Mouse (Mus musculus) right cerebral cortex, postnatal 36 days (tissue): ENCODE measurements around the gene Ttc41.

Experiments used
- DNase-seq, 2 experiments: peaks; one replicate each; pipeline ENCODE4 v3.0.0; 2022; ENCODE audit warnings: low spot score in 2 of 2, mixed read lengths in 1 of 2

Gene Ttc41

DNA sequence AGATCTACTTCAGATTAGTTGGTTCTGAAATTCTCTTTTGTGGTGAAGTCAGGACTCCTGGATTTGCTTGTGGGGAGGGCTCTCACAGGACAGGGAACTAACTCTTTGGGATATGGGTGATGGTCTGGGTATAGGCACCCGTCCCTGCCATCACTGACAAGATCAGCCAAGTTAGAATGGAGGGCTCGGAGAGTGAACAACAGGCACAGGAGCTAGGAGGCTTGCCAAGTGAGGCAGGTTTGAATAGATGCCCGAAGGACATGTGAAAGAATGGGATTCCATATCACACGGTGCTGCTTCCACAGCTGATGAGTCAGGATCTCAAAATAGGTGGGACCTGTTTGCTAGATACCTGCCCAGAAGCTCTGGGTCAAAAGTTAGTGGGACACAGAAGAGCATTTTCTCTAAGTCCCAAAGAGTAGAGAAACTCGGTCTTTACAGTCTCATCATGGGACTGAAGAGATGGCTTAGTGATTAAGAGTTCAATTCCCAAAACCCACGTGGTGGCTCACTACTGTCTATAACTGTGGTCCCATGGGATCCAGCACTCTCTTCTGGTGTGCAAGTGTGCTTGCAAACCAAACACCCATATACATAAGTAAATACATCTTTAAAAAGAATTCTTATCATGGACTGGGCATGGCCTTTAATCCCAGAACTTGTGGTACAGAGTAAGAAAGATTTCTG is 50.3 kb downstream of the Ttc41 start:
- no peak for DNase-seq

DNA sequence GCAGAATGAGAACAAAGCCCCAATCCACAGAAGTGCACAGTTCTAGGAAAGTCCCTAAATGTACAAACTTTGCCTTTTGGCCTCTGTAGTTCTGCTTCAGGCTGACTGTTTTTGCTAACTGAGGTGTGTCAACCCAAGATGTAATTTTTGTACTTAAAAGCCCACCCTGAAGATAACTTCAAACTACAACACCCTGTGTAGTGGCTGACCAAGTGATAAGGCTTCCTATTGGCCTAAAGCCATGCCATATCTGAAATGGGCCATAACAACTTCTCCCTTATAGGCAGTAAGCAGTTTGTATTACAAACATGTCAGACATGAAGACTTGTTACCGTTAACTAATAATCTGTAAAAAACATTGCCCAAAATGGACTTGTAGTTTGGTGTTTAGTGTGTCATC is 52.1 kb downstream of the Ttc41 start:
- DNase-seq: no peak

DNA sequence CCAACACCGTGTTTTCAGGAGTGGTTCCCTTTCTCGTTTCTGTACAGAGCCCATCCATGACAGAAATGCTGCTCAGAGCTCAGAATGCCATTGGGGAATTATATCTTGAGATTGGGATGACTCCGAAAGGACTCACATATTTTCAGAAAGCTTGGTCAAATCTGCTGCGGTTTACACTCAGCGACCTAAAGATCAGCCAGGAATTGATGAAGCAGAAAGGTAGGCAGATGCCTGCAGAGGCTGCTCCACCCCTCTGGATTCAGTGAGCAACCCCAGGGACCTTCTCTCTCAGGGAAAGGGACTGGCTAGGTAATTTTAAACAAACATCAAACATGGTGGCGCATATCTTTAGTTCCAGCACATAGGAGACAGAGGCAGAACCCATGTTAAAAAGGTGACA is 52.6 kb downstream of the Ttc41 start:
- no peak for DNase-seq

DNA sequence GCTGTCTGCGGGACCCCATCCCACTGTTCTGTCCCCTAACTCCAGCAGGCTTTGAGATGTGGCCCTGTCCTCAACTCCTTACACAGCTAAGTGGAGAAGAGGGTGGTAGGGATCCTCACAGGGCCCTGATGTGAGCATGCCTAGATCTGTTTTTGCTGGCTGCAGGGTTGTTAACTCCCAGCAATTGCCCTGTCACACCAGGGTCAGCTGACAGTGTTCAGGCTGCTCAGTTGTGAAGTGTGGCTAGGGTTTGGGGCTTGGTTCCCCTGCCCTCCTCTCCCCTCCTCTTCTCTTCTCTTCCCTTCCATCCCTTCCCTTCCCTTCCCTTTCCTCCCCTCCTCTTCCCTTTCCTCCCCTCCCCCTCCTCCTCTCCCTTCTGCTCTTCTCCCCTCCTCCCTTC is 55.6 kb downstream of the Ttc41 start:
- DNase-seq: no peak

DNA sequence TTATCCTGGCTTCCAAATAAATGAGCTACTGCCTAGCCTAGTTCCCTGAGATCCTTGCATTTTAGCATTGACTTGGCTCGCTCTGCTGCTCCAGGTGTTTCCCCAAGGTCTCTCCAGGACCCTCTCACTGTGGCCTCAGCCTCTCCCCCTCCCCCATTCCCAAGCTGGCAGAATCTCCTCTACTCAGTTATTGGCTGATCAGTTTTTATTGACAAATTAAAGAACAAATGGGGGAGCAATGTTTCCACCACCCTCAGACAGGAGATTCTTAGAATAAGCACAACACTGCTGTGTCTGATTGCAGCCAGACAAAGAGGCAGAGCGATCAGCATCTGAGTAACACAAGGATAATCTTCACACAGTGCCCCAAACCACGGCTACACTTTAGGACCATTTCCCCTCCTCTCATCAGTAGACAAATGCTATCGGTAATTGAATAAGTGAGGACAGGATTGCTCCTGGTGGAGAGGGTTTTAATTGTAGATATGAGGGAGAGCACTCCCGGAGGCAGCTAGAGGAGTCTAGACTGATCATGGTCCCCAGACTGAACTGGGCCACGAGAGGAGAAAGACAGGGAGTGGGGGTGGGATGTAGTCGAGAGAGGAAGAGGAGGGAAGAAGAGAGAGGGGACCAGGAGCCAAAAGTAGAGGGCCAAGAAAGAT is 56.2 kb downstream of the Ttc41 start:
- no peak for DNase-seq

DNA sequence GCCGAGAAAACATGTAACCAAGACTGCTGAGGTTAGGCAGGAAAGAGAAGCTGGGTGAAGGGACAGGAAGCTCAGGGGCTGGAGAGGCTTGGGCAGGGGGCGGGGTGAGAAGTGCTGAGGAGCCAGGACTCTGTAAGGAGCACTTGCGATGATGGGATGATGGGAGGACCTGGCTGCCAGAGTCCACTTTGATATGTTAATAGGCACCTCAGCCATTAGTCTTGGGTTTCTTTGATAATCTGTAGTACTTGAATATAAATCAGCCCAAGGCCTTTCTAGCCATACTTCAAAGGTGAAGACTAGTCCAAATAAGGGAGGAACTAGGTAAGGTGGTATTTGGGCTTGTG is 56.7 kb downstream of the Ttc41 start:
- DNase-seq: no peak

DNA sequence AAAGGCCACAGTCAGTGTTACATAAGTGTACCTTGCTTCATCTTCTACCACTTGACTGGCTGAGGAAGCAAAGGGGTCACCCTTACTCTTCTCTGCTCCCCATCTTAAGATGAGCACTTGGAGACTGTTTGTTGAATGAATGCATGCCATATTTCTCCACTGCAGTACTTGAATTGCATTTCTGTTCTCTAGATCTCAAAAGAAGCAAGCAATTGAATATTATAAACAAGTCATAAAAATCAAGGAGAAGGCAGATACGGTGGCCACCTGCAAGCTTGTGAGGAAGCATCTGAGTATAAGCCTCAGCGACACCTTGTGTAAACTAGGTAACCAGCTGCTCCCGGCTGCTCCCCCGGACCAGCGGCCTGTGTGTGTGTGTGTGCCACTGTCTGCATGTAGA is 58.1 kb downstream of the Ttc41 start, which contains the start of gene Gm49358:
Gene Gm49358, plus strand, starts transcription at position 301 of the 400 bp plus-strand sequence.
- DNase-seq: no peak

DNA sequence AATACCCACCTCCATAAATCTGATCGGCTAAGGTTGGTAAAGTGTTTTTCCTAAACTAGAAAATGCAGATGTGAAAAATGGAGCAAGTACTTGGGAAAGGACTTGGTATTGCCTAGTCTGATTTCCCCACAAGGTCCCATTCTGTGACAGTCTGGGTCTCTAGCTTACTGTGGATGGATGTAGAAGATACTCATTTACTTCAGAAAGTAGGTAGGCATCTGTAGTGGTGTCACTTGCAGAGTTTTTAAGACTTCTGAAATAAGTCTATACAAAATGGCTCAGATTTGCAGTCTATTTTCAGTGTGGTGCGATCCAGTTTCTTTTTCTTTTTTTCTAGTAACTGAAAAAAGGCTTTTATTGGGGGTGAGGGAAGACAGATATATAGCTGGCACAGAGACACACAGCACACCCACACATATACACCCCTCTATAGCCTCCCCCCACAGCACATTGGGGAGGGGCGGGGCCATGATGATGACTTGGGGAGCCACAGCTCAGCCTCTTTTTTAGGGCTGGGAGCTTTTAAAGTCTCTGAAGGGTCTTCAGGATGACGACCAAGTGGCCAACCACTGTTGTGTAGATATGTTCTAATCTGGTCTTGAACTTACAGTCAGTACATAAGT is 59.8 kb downstream of the Ttc41 start:
- no peak for DNase-seq

DNA sequence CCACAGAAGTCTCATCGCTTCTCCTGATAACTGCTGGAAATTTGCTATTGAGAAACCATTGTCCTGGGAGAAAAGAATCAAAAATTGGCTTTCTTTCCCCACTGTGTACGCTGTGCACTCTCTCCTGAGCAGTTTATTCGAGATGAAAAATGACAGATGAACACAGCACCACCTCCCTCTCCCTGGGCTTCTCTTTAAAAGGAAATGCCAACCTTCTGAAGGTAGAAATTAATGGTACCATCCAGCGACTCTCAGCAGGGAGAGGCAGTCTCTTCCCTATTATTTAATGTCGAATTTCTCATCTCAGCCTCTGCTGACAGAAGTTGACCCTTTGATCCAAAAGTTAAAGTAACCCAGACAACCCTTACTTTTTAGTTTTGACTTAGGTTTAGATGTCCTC is 63.6 kb downstream of the Ttc41 start:
- no peak for DNase-seq

DNA sequence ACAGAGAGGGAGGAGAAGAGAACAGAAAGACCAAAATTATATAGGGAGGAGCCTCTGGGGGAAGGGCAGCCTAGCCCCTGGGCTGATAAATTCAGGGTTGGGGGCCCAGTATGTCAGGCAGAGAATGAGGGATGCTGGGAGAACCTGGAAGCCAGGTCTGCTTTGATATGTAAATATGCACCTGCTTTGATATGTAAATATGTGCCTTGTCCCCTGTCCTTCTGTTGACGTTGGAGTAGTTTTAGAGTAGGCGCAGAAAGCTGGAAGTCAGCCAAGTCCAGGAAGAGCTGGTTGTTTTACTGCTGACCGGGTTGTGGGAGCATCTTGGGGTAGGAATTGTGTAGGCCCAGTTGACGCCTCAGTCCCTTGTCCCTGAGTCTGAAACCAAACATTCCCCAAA is 64.2 kb downstream of the Ttc41 start:
- no peak for DNase-seq

DNA sequence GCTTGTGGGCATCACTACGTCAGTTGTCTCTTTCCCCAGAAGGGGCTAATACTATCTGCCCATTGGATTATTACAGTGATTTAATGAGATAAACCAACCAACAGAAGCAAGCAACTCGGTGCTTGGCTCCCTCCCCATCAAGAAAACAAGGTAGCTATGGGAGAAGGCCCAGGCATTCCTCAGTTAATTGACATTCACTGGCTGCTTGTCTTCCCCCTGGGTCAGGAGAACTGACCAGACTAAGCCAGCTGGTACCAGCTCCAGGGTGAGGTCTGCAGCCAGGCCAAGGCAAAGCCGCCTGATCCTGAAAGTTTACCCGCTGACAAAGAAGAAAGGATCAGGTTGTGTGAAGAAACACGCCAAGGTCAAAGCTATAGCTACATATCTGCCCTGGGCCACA is 66.1 kb downstream of the Ttc41 start:
- no peak for DNase-seq

DNA sequence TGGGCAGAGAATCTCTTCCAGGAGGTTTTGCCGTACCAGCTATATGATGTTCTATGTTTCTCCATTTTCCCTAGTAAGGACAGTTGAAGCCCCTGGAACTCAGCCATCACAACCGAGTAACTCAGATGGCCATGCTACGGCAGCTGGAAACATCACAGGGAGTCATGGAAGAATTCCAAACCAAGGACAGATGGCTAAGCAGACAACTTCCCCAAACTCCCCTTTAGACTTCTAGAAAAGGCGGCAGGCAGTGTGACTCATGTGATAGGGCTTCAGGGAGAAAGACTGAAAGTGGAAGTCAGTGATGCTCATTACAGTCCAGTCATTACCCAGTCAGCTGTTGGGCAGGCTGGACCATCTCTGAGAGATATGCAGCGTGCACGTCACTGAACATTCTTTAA is 66.6 kb downstream of the Ttc41 start:
- no peak for DNase-seq

DNA sequence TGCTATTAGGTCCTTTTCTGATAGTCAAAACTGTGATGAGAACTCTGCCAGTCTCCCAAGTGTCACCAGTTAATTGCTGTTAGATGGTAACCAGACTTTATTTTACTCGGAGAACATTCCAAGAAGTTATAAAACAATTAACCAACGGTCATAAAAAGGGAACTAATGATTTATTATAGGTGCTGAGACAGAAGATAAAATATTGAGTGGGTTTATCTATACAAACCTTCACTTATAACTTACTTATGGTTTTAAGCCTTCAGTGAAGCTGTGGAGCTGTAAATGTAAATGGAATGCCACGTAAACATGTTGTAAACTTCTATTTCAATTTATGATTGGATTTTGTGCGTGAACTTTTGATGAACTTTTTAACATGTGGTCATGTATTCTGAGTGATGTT is 67.7 kb downstream of the Ttc41 start:
- no peak for DNase-seq

DNA sequence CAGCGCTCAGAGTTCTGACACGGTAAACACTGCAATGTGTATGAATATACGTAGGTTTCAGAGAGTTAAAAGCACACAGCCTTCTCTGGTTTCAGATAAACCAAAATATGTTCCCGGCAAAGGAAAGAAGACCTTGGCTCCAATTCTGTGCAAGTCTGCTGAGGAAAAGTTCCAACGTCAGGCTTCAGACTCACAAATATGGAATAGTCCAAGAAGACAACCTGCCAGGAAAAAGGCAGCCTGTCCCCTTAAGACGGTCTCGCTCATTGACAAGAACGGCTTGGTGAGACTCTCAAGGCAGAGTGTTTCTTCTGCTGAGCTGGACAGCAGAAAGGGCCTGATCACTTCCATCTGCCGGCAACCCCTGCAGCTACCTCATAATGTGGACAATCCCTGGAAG is 70.7 kb downstream of the Ttc41 start:
- DNase-seq: no peak

DNA sequence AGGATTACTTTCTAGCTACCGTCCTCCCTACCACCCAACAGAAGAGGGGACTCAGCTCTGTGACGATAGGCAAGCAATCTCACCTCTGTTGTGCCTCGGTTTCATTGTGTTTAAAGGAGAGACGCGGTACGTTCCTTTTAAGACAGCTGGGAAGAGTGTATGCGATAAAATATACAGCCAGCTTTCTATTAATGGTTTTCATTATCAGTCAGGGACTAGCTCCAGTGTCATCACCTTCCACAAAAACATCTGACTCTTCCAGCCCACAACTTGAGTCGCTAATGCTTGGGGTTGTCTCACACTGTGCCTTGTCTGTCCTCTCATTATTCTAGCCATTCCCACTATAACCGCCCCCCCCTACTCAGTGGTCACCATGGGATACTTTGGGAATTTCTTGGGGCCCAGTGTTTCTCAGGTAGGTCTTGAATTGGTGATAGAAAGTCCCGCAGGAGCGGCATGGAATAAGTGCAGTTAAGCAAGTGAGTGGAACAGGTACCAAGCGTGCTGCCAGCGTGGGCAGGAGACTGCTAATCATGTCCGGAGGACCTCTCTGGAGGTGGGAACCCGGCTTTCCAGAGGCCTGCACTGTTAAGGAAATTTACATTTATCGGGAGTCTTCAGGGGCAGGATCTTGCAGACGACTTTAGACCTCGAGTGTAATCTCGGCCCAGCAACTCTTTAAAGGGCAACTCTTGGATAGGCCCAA is 72.2 kb downstream of the Ttc41 start:
- no peak for DNase-seq

DNA sequence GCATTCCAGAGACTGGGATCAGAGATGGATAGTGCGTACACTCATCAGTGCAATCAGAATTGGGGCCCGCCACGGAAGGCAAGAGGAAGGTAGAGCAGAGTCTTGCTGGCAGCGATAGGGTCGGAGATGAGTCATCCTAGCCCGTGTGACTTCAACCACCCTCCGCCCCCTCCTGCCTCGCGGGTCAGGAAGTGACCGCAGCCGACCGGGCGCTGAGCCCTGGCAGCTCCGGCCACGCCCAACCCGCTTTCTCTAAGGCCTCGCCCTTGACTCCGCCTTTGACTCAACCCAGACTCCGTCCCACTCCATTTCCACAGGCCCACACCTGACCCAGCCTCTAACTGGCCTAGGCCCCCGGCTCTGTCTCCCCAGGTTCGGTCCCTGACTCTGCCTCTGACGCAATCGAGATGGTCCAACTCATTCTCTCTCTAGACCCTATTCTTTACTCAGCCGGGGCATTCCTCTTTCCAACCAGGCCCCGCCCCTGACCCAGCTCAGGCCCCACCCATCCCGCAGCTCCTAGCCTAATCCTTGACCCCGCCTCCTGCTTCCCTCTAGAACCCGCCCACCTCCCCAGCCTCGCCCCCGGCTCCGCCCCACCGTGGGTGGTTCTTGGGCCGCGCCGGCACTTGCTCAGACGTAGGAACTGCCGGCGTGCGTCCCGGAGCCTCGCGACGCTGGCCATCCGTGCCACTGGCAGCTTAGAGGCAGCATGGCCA is 72.9 kb downstream of the Ttc41 start, which contains the start of gene Nt5dc3:
Gene Nt5dc3, plus strand, starts transcription at position 608 of the 719 bp plus-strand sequence.
- DNase-seq: peak; percentile 89 to 91

DNA sequence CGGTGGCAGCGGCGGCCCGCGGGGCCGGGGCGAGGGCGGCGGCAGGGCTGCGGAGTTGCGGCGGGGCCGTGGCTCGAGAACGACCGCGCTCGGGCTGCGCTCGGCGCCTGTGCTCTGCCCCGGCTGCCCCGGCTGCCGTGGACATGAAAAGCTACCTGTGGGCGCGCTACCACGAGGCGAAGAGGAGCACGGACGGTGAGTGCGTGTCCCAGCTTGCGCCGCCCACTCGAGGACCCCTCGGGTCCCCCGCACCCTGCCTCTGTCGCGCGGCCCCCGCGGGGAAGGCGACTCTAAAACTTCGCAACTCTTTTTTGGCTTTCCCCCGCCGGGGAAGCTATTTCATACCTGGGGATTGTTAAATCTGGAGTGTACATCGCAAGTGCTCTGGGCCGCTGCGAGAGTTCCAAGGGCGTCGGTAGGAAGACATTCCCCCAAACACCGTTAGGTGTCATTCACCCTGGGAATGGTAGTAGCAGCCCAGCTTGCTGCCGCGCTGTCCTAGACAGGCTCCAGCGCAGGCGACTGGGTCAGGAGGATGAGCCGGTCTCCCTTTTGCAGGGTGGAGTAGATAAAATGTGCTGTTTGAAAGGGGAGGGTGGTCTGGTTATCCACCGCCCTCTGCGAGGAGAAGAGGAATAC is 73.6 kb downstream of the Ttc41 start:
- no peak for DNase-seq

DNA sequence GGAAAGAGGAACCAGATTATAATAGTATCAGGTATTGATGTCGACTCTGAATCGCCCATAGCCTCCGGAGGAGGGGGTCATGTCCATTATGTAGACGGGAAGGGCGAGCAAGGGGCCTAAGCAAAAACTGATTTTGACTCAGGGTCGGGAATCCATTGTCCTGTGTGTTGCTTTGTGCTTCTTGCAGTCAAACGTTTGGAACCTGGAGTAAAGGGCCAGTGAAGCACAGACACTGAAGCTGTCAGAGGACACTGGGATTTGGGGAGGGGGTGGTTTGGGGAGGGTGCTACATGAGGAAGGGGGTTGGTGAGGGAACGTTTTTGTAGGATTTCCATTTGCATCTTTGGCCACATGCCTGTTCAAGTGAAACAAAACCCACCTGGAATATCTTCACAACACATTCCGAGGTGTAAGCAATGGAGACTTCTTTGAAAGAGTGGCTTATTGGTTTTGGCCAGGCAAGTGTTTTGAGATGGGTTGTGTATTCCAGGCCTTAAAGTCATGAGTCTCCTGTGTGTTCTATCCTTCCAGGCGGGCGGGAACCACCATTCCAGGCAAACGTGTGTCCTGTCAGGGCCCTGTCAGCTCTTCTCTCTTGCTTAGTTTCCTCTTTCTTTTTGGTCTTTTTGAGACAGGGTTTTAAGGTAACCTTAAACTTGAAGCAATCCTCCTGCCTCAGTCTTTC is 74.3 kb downstream of the Ttc41 start:
- DNase-seq: no peak

DNA sequence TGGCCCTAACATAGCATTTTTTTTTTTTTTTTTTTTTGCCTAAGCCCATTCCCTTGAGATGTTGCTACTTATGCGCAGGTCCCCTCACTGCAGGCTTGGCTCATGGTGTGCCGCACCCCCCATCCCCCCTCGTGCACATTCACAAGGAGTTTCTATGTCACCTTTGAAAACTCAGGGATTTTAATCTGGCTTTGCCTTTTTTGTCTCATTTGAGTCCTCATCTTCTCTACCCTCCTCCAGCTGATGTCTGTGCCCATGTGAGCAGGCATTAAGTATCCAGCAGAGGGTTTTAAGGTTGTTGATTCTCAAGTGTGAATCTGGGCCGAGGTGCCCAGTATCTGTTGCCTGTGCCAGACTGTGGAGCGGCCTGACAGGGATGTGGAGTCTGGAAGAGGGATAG is 76.0 kb downstream of the Ttc41 start:
- no peak for DNase-seq

DNA sequence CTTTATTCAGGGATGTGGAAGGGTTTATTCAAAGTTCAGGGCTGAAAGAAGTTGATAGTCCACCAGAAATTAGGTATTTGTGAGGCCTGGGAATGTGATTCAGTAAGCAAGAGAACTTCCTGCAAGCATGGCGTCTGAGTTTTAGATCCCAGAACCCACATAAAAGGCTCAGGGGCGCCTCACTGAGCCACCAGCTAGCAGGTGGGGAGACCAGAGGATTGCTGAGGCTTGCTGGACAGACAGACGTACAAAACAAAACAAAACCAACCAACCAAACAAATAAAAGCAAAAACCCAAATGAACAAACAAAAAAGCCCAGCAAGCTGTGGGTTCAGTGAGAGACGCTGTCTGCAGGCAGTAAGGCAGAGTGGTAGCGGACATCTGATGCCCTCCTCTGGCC is 77.0 kb downstream of the Ttc41 start:
- DNase-seq: no peak

DNA sequence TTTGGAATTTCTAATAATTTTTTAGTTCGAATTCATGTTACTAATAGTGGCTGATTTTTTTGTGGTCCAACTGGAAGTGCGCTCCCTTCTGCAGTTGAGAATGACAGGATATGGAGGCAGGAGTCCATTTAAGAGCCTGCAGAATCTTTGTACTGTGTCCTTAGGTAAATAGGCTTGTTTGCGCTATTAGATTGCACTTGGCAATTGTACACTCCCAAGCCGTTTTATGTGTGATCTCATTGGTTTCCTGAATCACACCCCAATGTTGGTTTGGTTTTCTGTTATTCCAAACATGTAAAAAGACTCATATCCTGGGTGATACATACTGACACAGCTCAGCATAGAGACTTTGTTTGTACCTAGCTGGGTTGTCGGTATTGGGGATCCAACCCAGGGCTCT is 78.0 kb downstream of the Ttc41 start:
- no peak for DNase-seq
